Mouse (Mus musculus): ENCODE results near the gene Npy4r. TPM values are rescaled to one million over a fixed set of nuclear protein-coding genes. Genes with fewer than 3 reads are reported as not detected.

The Npy4r gene
- polyA plus RNA-seq, 1 experiment from 2014 or later, result 0.24 TPM

DNA sequence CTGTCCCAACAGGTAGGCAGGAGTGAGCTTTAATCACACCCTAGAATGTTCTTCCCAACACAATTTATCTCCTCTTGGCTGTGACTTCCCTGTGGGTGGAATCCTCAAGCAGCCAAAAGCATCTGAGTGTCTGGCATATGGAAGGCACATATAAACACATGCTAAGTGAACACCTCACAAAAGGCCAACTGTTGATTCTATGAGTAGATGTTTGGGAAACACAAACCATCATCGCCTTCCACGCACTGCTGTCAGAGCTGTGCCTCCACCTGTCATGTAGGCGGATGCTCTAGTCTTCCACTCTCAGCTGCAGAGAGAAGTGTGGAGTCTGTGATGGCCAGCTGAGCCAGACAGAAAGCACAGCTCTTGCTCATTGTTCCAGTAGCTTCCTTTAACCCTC is 27.1 kb upstream of the Npy4r start:
- no peak for ATAC-seq (ENCODE audit: low read depth)
- no peak overlapping the region for H3K27ac ChIP-seq (ENCODE audit: low read depth, low read length)
- no peak overlapping the region for H3K4me3 ChIP-seq (ENCODE audit: low read depth, low read length)
- no peak overlapping the region for H3K4me2 ChIP-seq (ENCODE audit: low read depth, low read length)
- WGBS, result 95% methylated on average over 3 of the region's 3 CpGs
- H3K4me1 ChIP-seq (ENCODE audit: control insufficient read depth, insufficient read depth, low read length), result no peaks in the 10 kb centered on the region
- no peak overlapping the region for H3K9ac ChIP-seq (replicated peaks; ENCODE audit: low read depth, low read length)
- no peaks in the 10 kb centered on the region for H3K27me3 ChIP-seq (ENCODE audit: control insufficient read depth, insufficient read depth, low read length)
- H3K9me3 ChIP-seq (ENCODE audit: control insufficient read depth, low read length), result no peaks in the 10 kb centered on the region
- H3K36me3 ChIP-seq (ENCODE audit: control insufficient read depth, insufficient read depth, low read length), result no peaks in the 10 kb centered on the region

DNA sequence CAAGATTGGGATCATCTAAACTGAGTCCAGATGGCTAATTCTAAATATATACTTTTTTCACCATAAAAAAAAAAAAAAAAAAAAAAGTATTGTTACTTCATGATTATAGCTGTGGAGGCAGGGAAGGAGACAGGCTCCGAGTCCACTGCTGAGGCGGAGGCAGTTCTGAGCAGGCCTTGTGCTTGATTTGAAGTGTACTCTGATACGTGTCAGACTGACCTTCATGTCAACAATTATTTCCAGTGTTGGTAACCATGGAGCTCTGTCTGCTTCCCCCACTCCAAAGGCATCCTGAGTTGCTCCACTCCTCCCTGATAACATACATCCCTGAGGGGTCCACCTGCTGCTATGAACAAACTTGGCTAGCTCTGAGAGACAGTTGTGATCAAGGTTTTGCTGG is 18.8 kb upstream of the Npy4r start:
- no peak overlapping the region for H3K4me3 ChIP-seq (ENCODE audit: low read depth, low read length)
- H3K9ac ChIP-seq (replicated peaks; ENCODE audit: low read depth, low read length), result no peak overlapping the region
- H3K36me3 ChIP-seq (ENCODE audit: control insufficient read depth, insufficient read depth, low read length), result no peaks in the 10 kb centered on the region
- H3K9me3 ChIP-seq (ENCODE audit: control insufficient read depth, low read length), result no peaks in the 10 kb centered on the region
- no peak for ATAC-seq (ENCODE audit: low read depth)
- no peaks in the 10 kb centered on the region for H3K27me3 ChIP-seq (ENCODE audit: control insufficient read depth, insufficient read depth, low read length)
- WGBS, result 87% methylated on average over 3 of the region's 3 CpGs
- H3K4me1 ChIP-seq (ENCODE audit: control insufficient read depth, insufficient read depth, low read length), result no peaks in the 10 kb centered on the region
- no peak overlapping the region for H3K4me2 ChIP-seq (ENCODE audit: low read depth, low read length)
- H3K27ac ChIP-seq (ENCODE audit: low read depth, low read length), result no peak overlapping the region

DNA sequence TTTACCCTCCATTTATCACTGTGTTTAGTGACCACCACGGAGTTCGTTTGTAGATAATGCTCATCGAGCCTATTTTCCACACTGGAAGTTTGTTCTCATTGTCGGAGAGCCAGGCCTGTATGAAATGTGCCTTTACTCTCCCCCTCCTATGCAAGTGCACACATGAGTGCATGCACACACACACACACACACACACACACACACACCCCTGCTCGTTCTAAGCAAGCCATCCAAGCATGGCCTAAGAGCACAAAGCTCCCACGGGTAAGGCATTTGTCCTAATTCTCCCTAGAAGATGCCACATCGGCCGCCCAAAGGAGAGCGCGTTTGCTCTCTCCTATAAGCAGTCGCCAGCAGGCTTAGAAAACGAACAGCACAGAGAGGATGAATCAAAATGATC is 3.5 kb upstream of the Npy4r start:
- H3K36me3 ChIP-seq (ENCODE audit: control insufficient read depth, insufficient read depth, low read length), result no peaks in the 10 kb centered on the region
- H3K9ac ChIP-seq (replicated peaks; ENCODE audit: low read depth, low read length), result no peak overlapping the region
- no peak for ATAC-seq (ENCODE audit: low read depth)
- no peak overlapping the region for H3K27ac ChIP-seq (ENCODE audit: low read depth, low read length)
- no peak overlapping the region for H3K4me3 ChIP-seq (ENCODE audit: low read depth, low read length)
- no peaks in the 10 kb centered on the region for H3K4me1 ChIP-seq (ENCODE audit: control insufficient read depth, insufficient read depth, low read length)
- no peaks in the 10 kb centered on the region for H3K9me3 ChIP-seq (ENCODE audit: control insufficient read depth, low read length)
- WGBS, result 57% methylated on average over 12 of the region's 12 CpGs
- H3K4me2 ChIP-seq (ENCODE audit: low read depth, low read length), result no peak overlapping the region
- H3K27me3 ChIP-seq (ENCODE audit: control insufficient read depth, insufficient read depth, low read length), result no peaks in the 10 kb centered on the region

DNA sequence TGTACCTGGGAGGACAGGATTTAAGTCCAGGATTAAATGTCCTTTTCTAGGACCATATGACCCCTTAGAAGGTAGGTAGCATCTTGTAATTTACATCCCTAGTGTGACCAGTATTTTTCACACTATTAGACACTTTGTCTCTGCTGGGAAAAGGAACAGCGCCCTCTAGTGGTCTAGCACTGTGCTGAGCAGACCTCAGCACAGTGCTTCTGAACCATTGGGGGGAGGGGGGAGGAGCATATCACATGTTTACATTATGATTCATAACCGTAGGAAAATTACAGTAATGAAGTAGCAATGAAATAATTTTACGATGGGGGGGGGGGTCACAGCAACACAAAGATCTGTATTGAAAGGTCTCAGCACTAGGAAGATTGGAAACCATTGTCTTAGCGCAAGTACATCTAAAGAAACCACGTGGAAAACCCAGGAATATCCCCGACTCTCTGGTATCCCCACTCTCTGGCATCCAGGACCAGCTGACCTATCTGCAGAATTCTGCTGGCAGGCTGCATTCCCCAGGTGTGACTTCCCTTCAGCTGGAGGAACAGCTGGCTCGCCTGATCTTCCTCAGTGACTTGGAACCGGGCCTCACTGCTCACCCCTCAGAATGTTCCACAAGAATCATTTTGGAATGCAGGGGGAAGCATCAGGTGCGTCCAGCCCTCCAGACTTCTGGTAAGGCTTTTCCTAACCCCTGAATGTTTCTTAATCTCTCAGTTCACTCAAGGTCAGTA is 2.5 kb upstream of the Npy4r start:
- H3K36me3 ChIP-seq (ENCODE audit: control insufficient read depth, insufficient read depth, low read length), result no peaks in the 10 kb centered on the region
- ATAC-seq (ENCODE audit: low read depth), result peak; percentile 86
- 59% methylated on average over 9 of the region's 9 CpGs for WGBS
- H3K4me1 ChIP-seq (ENCODE audit: control insufficient read depth, insufficient read depth, low read length), result no peaks in the 10 kb centered on the region
- H3K9me3 ChIP-seq (ENCODE audit: control insufficient read depth, low read length), result no peaks in the 10 kb centered on the region
- no peak overlapping the region for H3K4me3 ChIP-seq (ENCODE audit: low read depth, low read length)
- no peak overlapping the region for H3K27ac ChIP-seq (ENCODE audit: low read depth, low read length)
- no peak overlapping the region for H3K4me2 ChIP-seq (ENCODE audit: low read depth, low read length)
- H3K9ac ChIP-seq (replicated peaks; ENCODE audit: low read depth, low read length), result no peak overlapping the region
- H3K27me3 ChIP-seq (ENCODE audit: control insufficient read depth, insufficient read depth, low read length), result no peaks in the 10 kb centered on the region

DNA sequence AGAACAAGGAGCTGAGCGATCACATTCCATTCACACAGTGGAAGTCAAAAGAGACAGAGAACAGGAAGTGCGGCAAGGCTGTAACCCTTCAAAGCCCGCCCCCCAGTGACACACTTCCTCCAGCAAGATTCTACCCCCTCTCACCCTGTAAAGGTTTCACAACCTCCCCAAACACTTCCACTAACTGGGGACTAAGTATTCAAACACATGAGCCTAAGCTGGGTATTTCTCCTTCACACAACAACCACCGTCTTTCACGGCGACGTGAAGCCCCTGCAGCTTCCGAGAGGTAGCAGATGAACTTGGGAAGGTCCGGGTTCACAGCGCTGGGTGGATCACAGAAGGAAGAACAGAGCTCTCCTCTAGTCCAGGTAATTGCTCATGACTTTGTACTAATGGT is 9.4 kb downstream of the Npy4r start:
- no peak for ATAC-seq (ENCODE audit: low read depth)
- no peaks in the 10 kb centered on the region for H3K27me3 ChIP-seq (ENCODE audit: control insufficient read depth, insufficient read depth, low read length)
- H3K4me1 ChIP-seq (ENCODE audit: control insufficient read depth, insufficient read depth, low read length), result no peaks in the 10 kb centered on the region
- no peaks in the 10 kb centered on the region for H3K36me3 ChIP-seq (ENCODE audit: control insufficient read depth, insufficient read depth, low read length)
- 88% methylated on average over 10 of the region's 10 CpGs for WGBS
- H3K9me3 ChIP-seq (ENCODE audit: control insufficient read depth, low read length), result no peaks in the 10 kb centered on the region
- H3K4me2 ChIP-seq (ENCODE audit: low read depth, low read length), result no peak overlapping the region
- no peak overlapping the region for H3K9ac ChIP-seq (replicated peaks; ENCODE audit: low read depth, low read length)
- H3K27ac ChIP-seq (ENCODE audit: low read depth, low read length), result no peak overlapping the region
- no peak overlapping the region for H3K4me3 ChIP-seq (ENCODE audit: low read depth, low read length)

DNA sequence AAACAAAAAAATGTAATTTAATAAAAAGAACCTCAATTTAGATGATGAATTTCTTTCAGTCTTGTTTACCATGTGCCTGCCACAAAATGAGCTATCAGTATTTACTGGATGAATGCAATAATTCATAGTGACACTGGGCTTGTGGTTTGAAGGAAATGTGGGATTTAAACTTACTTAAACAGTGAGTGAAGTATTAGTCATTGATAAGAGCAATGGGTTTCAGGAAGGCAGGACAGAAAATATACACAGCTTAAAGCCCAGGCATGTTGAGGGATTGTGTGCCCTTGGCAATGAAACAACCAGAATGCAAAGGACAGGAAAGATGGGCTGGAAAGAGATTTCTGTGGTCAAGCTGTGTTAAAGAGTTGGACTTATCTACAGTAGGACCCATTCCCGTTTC is 10.0 kb downstream of the Npy4r start:
- Histone ChIP-seq H3K27me3 (ENCODE audit: control insufficient read depth, insufficient read depth, low read length) (no peaks in the 10 kb centered on the region), H3K4me3 (ENCODE audit: low read depth, low read length) (no peak overlapping the region), H3K9ac (replicated peaks; ENCODE audit: low read depth, low read length) (no peak overlapping the region), H3K27ac (ENCODE audit: low read depth, low read length) (no peak overlapping the region), H3K36me3 (ENCODE audit: control insufficient read depth, insufficient read depth, low read length) (no peaks in the 10 kb centered on the region), H3K4me2 (ENCODE audit: low read depth, low read length) (no peak overlapping the region), H3K9me3 (ENCODE audit: control insufficient read depth, low read length) (no peaks in the 10 kb centered on the region), H3K4me1 (ENCODE audit: control insufficient read depth, insufficient read depth, low read length) (no peaks in the 10 kb centered on the region)
- ATAC-seq (ENCODE audit: low read depth), result no peak
- 82% methylated on average over 1 of the region's 1 CpGs for WGBS

DNA sequence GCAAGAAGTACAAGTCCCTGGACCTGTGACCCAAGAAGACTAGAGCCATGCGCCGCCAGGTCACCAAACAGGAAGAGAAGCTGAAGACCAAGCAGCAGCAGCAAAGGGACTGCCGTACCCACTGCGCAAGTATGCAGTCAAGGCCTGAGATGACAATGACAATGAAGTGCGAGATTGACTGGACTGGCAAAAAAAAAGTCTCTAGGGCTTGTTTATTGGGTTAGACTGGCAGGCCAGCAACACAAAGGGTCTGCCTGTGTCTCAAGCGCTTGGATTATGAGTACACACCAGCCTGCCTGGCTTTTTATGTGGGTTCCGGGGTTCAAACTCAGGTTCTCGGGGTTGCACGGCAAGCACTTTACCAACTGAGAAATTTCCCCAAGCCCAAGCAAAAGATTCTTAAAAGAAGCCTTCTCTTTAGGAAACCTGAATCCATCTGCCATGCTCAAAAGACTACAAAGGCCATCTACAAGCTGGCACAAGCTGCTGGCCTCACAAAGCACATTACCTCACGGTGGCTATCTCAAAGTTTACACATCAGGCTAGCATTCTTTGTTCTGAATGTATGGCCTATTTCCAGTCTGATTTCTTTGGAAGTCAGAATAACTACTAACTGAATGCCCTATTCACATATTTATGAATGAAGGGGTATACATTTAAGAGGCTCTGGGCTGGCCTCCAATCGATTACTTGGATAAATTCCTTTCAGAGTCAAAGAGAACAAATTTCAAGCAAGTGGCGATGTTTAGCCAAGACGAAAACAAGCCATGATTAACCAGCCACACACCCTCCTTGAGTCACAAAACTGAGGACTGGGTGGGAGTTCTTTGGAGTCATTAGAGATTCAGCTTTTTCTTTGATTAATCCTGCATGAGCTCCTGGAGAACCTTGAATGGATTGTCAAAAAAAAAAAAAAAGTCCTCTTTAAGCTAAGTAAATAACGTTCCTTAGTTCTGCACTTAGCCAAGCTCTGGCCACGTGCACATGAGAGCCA is 12.3 kb downstream of the Npy4r start:
- no peak overlapping the region for H3K4me3 ChIP-seq (ENCODE audit: low read depth, low read length)
- 74% methylated on average over 15 of the region's 15 CpGs for WGBS
- H3K4me2 ChIP-seq (ENCODE audit: low read depth, low read length), result no peak overlapping the region
- H3K27ac ChIP-seq (ENCODE audit: low read depth, low read length), result no peak overlapping the region
- ATAC-seq (ENCODE audit: low read depth), result no peak
- H3K9ac ChIP-seq (replicated peaks; ENCODE audit: low read depth, low read length), result no peak overlapping the region
- H3K36me3 ChIP-seq (ENCODE audit: control insufficient read depth, insufficient read depth, low read length), result no peaks in the 10 kb centered on the region
- H3K27me3 ChIP-seq (ENCODE audit: control insufficient read depth, insufficient read depth, low read length), result no peaks in the 10 kb centered on the region
- no peaks in the 10 kb centered on the region for H3K9me3 ChIP-seq (ENCODE audit: control insufficient read depth, low read length)
- H3K4me1 ChIP-seq (ENCODE audit: control insufficient read depth, insufficient read depth, low read length), result no peaks in the 10 kb centered on the region

DNA sequence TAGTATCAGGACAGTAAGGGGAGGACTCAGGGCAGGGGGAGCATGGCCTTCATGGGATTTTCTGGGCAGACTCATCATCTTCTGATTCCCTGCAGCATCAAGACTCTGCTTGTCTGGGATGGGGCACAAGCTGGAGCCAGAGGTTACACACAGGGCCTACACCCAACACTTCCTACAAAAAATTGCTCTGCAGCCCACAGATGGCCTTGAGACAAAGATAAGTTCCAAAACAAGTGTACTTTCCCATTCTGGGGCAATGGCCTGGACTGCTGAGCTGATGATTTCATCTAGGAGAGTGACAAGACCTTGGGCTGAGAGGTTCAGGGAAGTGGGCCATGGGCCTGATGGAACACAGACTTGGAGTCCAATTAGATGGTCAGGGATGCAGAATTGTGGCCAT is 16.9 kb downstream of the Npy4r start:
- no peak for ATAC-seq (ENCODE audit: low read depth)
- no peak overlapping the region for H3K4me2 ChIP-seq (ENCODE audit: low read depth, low read length)
- H3K27ac ChIP-seq (ENCODE audit: low read depth, low read length), result no peak overlapping the region
- no peak overlapping the region for H3K9ac ChIP-seq (replicated peaks; ENCODE audit: low read depth, low read length)
- no peaks in the 10 kb centered on the region for H3K27me3 ChIP-seq (ENCODE audit: control insufficient read depth, insufficient read depth, low read length)
- no peaks in the 10 kb centered on the region for H3K4me1 ChIP-seq (ENCODE audit: control insufficient read depth, insufficient read depth, low read length)
- no peaks in the 10 kb centered on the region for H3K9me3 ChIP-seq (ENCODE audit: control insufficient read depth, low read length)
- H3K4me3 ChIP-seq (ENCODE audit: low read depth, low read length), result no peak overlapping the region
- no peaks in the 10 kb centered on the region for H3K36me3 ChIP-seq (ENCODE audit: control insufficient read depth, insufficient read depth, low read length)

DNA sequence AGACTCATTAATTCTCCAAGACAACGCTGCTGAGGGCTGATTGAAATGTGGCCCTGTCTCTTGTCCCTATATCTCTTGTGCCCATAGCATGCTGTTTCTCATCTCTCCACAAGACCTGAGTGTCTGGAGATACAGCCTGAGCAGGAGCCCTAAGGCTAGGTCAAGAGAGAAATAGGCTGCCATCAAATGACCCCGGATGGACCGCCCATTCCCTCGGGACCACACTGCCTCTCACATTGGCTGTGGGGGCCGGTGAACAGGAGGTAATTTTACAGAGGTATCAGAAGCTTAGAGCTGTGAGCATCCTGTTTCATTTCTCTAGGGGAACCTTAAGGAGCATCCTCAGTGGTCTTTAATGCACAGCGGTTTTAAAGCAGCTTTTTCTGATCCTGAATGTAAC is 21.1 kb downstream of the Npy4r start:
- no peaks in the 10 kb centered on the region for H3K4me1 ChIP-seq (ENCODE audit: control insufficient read depth, insufficient read depth, low read length)
- H3K27ac ChIP-seq (ENCODE audit: low read depth, low read length), result no peak overlapping the region
- WGBS, result 54% methylated on average over 6 of the region's 6 CpGs
- H3K9me3 ChIP-seq (ENCODE audit: control insufficient read depth, low read length), result no peaks in the 10 kb centered on the region
- H3K36me3 ChIP-seq (ENCODE audit: control insufficient read depth, insufficient read depth, low read length), result no peaks in the 10 kb centered on the region
- no peaks in the 10 kb centered on the region for H3K27me3 ChIP-seq (ENCODE audit: control insufficient read depth, insufficient read depth, low read length)
- ATAC-seq (ENCODE audit: low read depth), result no peak
- H3K4me3 ChIP-seq (ENCODE audit: low read depth, low read length), result no peak overlapping the region
- no peak overlapping the region for H3K4me2 ChIP-seq (ENCODE audit: low read depth, low read length)
- no peak overlapping the region for H3K9ac ChIP-seq (replicated peaks; ENCODE audit: low read depth, low read length)
